Mouse (Mus musculus) kidney, postnatal 4 days (tissue): Measurements from ENCODE around the gene Gm9573.

ENCODE experiments used
- DNase-seq, 2 experiments: peaks; one replicate each; pipeline ENCODE4 v3.0.0; 2021; ENCODE audit warnings: mixed read lengths in 2 of 2

Gene Gm9573

DNA sequence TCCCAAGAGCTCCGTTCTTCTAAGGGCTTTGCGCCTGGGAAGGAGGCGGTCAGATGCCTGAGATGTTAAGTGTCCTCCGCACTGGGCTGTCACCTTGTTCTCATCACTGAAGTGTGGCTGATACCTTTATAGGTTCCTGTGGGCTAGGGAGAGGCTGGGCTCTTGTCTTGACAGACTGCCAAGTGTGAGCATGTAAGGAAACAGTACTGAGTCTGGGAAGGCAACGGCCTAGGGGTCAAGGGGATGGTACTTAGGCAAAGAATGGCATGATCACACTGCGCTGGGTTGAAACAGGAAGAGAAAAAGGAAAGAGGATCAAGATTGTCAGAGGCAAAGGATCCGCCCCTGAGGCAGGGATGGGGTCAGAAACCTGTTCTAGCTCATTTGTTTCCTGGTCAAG is at the start of gene Gm9573:
TSS of gene Gm9573 (minus strand) at position 101 of the 400 bp plus-strand sequence.
- no peak for DNase-seq

DNA sequence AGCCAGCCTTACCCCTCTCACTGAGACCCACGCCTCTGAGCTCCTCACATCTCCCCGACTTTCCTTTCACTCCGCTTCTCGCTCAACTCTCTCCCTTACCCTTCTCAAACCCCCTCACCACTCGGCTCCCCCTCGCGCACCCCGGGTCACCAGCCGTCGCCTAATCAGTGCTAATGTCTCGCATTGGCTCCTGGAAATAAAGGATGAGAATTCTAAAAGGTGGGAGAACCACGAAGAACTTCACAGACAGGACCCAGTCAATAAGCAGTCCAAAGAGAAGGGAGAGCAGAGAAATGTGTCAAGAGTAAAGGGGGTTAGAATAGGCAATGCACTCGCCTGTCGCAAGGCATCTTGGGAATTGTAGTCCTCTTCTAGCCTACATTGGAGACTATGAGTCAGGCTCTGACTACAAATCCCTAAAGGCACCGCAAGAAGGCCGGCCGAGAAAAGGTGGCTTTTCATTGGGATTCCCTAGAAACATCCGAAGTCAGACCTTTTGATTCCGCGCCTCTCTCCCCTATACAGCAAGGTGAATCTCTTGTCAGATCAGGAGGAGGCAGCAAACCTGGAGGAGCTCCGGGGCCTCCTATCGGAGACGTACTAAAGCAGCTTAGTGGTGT is 47.1 kb upstream of the Gm9573 start, which contains the start of gene Gtf2h4:
TSS of gene Gtf2h4 (minus strand) at position 324 of the 620 bp plus-strand sequence.
- DNase-seq: peak; percentile 84 to 90

- DNase-seq: no peak
These were observed 46.1 kb upstream of the Gm9573 start for GRCm38 (mm10) chr17:35672527-35672926.

DNA sequence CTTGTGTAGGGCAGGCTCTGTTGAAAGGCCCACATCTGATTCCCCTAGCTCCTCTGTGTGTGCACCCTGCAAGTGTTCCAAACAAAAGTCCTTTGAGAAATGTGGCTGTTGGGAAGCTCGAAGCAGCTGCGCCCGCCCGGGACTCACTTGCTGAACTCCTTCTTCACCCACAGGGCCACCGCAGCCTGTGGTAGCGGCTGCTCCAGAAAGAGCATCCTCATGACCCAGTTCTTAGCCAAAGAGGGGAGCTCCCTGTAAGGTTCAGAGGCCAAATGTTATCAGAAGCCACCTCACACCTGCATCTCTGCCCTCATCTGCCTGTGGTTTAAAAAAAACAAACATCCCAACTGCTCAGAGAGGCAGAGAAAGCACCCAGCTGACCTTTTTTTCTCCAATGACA is 45.4 kb upstream of the Gm9573 start:
- DNase-seq: no peak

DNA sequence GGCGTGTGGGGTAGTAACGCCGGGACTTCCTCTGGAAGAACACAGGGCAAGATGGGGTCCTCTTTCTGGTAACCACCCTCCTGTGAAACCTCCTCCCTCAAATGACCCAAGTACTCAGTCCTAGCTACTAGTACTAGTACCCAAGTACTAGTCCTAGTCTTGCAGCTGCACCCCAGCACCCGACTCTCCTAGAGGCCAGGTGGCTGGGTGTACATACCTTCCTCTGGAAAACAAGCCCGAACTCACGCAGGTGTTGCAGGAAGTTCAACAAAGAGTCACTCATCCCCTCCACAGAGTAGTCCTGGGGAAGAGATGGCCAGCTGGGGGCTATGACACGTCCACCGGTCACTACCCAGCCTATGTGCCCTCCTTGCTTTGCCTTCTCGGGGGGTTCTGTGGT is 43.3 kb upstream of the Gm9573 start:
- DNase-seq: no peak

DNA sequence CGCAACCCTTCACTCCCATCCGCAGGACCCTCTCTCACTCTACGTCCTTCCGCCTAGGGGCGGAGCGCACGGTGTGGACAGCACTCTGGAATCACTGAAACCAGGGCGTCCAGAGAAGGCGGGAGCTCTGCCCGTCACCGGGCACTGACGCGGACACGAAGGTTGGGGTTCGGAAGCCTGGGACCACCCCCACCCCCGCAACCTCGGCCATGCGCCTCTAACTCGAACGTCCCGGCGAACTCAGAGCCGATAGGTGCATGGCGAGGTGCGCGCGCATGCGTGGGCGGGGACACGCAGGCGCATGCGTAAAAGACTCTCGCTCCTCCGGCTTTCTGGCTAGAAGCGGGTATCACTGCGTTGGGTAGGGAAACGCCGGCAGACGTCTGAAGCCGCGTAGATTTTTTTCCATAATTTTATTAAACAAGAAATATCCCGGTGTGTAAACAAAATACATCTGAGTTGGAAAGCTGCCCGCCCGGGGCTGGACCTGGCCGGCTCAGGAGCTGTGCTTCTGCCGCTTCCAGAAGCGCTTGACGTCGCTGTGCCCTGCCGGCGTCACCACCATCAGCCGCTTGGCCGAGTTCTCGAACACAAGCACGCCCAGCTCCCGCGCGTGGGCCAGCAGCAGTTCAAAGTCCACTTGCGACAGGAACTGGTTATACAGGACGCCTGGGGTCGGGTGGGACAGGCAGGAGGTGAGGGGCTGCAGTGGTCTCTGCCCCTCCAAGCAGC is 41.1 kb upstream of the Gm9573 start, which contains the start of gene Vars2:
TSS of gene Vars2 (minus strand) at position 259 of the 732 bp plus-strand sequence.
- DNase-seq: peak; percentile 98

DNA sequence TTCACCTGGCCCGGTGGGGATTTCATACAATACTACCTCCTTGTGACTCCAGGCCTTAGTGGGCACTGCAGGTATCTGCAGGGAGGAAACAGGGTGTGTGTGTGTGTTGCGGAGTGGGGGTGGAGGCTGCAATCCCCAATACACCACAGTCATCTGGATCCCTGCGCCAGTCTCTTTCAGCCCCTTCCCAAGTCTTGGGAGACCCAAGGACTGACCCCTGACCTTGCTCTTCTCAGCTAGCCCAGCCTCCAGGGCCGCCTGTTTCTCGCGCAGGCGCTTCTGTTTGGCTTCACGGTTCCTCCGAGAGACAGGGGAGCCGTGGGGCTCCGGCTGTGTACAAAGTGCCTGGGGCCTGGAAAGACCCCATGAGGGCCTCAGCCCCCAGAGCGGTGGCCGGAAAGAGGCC is 40.4 kb upstream of the Gm9573 start:
- DNase-seq: peak; percentile 55 to 73

- DNase-seq: peak; percentile 53 to 72
These were observed 39.6 kb upstream of the Gm9573 start for GRCm38 (mm10) chr17:35665957-35666515.

DNA sequence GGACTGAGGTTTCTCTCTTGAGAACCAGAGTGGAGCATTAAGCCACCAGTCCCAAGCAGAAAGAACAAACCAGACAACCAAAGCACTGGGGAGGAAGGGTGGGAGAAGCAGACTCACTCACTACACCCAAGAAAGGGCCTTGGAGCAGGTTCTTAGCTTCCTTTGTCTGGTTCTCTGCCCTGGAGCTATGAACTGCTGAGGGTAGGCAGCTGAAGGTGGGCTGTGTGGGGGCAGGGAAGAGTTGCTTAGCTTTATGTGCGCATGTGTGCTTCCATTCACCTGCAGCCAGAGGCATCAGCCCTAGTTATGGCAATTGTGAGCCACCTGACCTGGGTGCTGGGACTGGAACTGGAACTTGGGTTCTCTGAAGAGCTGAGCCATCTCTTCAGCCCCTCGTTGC is 26.6 kb upstream of the Gm9573 start:
- DNase-seq: no peak

- peak in 1 of 2 experiments; percentile 46 for DNase-seq
These were observed 23.0 kb upstream of the Gm9573 start for GRCm38 (mm10) chr17:35649429-35649828.

GRCm38 (mm10) chr17:35643609-35644236 is 17.3 kb upstream of the Gm9573 start, which contains the start of gene Mucl3:
TSS of gene Mucl3 (minus strand) at chr17:35643695.
- no peak for DNase-seq

- DNase-seq: no peak
These were observed 12.9 kb upstream of the Gm9573 start for GRCm38 (mm10) chr17:35639352-35639751.

GRCm38 (mm10) chr17:35638475-35639190 is 12.2 kb upstream of the Gm9573 start:
- peak; percentile 76 to 84 for DNase-seq

- peak; percentile 72 to 74 for DNase-seq
These were observed 9.9 kb upstream of the Gm9573 start for GRCm38 (mm10) chr17:35636363-35636762.

- DNase-seq: peak; percentile 79 to 84
These were observed 9.3 kb upstream of the Gm9573 start for GRCm38 (mm10) chr17:35635699-35636111.

- DNase-seq: peak in 1 of 2 experiments; percentile 35
These were observed 8.8 kb upstream of the Gm9573 start for GRCm38 (mm10) chr17:35635202-35635601.

DNA sequence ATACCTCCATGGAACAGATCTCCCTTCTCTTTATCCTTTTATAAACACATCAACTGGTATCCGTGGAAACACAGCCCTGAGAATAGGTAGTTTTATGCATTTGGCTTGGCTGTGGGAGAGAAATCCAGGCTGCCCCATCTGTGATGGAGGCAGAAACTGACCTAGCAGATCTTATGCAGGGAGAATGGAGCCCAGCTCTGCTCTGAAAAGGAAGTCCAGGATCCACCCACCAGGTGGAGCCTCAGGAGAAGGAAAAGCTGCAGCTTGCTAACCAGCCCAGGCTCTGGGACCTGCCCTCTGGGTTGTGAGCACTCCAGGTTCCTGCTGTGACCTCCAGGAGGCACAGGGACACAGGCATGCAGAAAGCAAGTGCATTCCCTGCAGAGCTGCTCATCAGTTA is 7.6 kb upstream of the Gm9573 start:
- DNase-seq: peak; percentile 71 to 79

GRCm38 (mm10) chr17:35617127-35617526 is 9.3 kb downstream of the Gm9573 start:
- no peak for DNase-seq

- no peak for DNase-seq
These were observed 24.6 kb downstream of the Gm9573 start for GRCm38 (mm10) chr17:35601736-35602354.

DNA sequence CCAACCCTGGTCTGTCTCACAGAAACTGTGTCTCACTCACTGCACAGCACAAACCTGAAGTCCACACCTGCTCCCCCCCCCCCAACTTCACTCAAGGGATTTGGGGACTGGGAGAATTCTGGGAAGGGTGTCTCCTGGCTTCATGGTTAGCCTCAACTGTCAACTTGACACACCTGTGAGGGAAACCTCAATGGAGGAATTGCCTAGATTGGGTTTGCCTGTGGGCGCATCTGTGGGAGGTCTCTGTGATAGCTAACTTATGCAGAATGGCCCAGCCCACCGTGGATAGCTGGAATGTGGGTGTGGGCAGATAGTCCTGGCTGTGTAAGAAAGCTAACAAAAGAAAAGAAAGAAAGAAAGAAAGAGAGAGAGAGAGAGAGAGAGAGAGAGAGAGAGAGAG is 25.2 kb downstream of the Gm9573 start, which contains the start of gene Sfta2:
TSS of gene Sfta2 (plus strand) at position 301 of the 400 bp plus-strand sequence.
- no peak for DNase-seq

DNA sequence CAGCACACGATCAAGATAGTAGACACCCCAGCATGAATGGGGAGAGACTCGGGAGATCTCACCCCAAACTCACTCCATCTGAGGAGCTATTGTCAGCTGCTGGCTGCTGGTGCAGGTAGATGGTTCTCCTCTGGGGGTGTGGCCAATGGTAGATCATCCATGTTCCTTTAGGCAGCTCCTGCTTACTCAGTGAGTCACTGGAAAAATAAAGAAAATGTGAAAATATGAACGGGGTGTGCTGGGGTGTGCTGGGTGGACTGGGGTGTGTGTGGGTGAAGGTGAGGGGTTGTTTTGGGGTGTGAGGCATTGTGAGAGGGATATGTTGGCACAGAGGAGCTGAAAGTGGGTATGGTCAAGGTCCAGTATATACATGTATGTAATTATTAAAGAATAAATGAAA is 29.0 kb downstream of the Gm9573 start:
- no peak for DNase-seq

DNA sequence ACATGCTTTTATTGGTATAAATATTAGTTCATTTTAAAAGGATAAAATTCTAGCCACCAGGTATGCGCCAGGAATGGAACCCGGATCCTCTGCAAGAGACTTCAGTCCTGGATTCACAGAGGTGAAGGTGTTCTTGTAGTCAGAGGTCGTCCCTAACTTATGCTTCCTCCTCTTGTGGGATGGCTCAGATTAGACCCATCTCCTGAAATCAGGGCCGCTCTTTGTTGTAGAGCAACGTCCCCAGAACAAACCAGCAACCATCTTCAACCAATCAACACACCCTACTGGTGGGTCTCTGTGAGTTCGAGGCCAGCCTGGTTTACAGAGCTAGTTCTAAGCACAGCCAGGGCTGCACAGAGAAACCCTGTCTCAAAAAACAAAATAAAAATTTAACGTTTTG is 32.0 kb downstream of the Gm9573 start:
- DNase-seq: no peak
